Mouse (Mus musculus): ENCODE measurements around the gene Clec4f. TPM values are rescaled to one million over a fixed set of nuclear protein-coding genes. Genes with fewer than 3 reads are reported as not detected.
"Not testable (repeated sequence)": the region's sequence is repeated elsewhere in the genome, so short reads cannot be mapped to it uniquely, and the experiment has no call there.

Gene Clec4f
- total and polyA plus RNA-seq, 3 experiments = not detected

DNA sequence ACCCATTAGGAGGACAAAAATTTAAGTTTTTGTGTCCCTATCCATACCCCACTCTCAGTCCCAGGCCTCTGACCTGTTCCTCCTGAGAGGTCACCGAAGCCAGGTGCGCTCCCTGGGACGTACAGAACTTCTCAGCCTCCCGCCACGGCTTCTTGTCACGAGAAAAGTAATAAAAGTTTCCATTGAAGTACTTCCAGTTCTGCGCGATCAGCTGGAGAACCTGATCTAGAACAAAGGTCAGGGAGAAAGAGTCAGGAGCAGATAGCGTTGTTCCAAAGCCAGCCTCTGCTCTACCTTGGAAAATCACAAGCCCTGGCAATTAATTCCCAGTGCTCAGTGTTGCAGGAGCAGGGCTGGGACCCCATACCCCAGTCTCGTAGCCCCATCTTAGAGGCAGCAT, 9.3 kb downstream of the Clec4f start:
- no peak for TF ChIP-seq NELFE (IDR thresholded peaks at IDR 0.05; ENCODE audit: low read depth, low read length)
- no peak for TF ChIP-seq IRF4 (IDR thresholded peaks at IDR 0.05; ENCODE audit: low read depth, low read length)
- no peak for TF ChIP-seq MAZ (IDR thresholded peaks at IDR 0.05; ENCODE audit: low read depth, low read length)
- Histone ChIP-seq H3K36me3 (replicated peaks in 1 of 2; ENCODE audit: control insufficient read depth in 1 of 2, insufficient read depth in 1 of 2, low read length in 1 of 2) (no peaks in the 10 kb centered on the region), H3K79me2 (replicated peaks; ENCODE audit: control insufficient read depth, extremely low read depth, insufficient read depth, poor library complexity, severe bottlenecking) (no peaks in the 10 kb centered on the region), H3K4me1 (ENCODE audit: control insufficient read depth in 1 of 2, insufficient read depth in 2 of 2) (no peaks in the 10 kb centered on the region), H3K27me3 (replicated peaks) (peaks cover 85% of the 10 kb centered on the region), H3K27ac (ENCODE audit: insufficient read depth, low read depth) (no peak overlapping the region), H3K9me3 (replicated peaks; ENCODE audit: low read length) (no peaks in the 10 kb centered on the region), H3K9ac (ENCODE audit: insufficient read depth, low read depth) (no peak overlapping the region), H3K4me2 (ENCODE audit: insufficient read depth, low read depth, poor library complexity, severe bottlenecking) (no peak overlapping the region), H3K4me3 (replicated peaks in 1 of 3; ENCODE audit: low read depth in 2 of 3, low read length in 2 of 3, poor library complexity in 1 of 3) (no peak overlapping the region)
- no peak for DNase-seq (ENCODE audit: extremely low read depth)
- dilution Hi-C loops (cut with MboI; ENCODE audit: extremely low pct_ligation_motif_present, extremely low pct_unique_long_range_greater_than_20kb, low sequenced_read_pairs) = no loop called here
- in situ Hi-C loops (cut with MboI; ENCODE audit: low pct_ligation_motif_present, low pct_unique_long_range_greater_than_20kb, low sequenced_read_pairs) = no loop called here

DNA sequence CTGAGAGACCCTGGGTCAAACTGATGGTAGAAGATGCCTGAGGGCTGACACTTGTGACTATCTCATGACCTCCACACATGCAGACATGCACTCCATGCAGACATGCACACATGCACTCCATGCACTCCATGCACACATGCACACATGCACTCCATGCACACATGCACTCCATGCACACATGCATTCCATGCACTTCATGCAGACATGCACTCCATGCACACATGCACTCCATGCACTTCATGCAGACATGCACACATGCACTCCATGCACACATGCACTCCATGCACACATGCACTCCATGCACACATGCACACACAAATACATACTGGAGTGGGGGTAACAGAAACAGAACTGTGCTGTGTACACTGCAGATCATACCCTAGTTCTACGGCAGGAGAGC, 20.7 kb downstream of the Clec4f start:
- peaks cover 71% of the 10 kb centered on the region for H3K27me3 ChIP-seq (replicated peaks)
- no peak overlapping the region for H3K27ac ChIP-seq (ENCODE audit: insufficient read depth, low read depth)
- H3K4me3 ChIP-seq (replicated peaks in 1 of 3; ENCODE audit: low read depth in 2 of 3, low read length in 2 of 3, poor library complexity in 1 of 3) = no peak overlapping the region
- in situ Hi-C loops (cut with MboI; ENCODE audit: low pct_ligation_motif_present, low pct_unique_long_range_greater_than_20kb, low sequenced_read_pairs) = no loop called here
- H3K36me3 ChIP-seq (replicated peaks in 1 of 2; ENCODE audit: control insufficient read depth in 1 of 2, insufficient read depth in 1 of 2, low read length in 1 of 2) = no peaks in the 10 kb centered on the region
- no peak overlapping the region for H3K4me2 ChIP-seq (ENCODE audit: insufficient read depth, low read depth, poor library complexity, severe bottlenecking)
- DNase-seq (ENCODE audit: extremely low read depth) = no peak
- dilution Hi-C loops (cut with MboI; ENCODE audit: extremely low pct_ligation_motif_present, extremely low pct_unique_long_range_greater_than_20kb, low sequenced_read_pairs) = no loop called here
- TF ChIP-seq ZKSCAN1 (IDR thresholded peaks at IDR 0.05; ENCODE audit: borderline replicate concordance, low read depth, low read length) (no peak), MXI1 (IDR thresholded peaks at IDR 0.05; ENCODE audit: low read depth, low read length) (no peak), GABPA (IDR thresholded peaks at IDR 0.05; ENCODE audit: insufficient replicate concordance, low read depth, low read length) (no peak), USF2 (conservative IDR thresholded peaks at IDR 0.05; ENCODE audit: low read depth, low read length) (no peak), TBP (conservative IDR thresholded peaks at IDR 0.05; ENCODE audit: low read depth, low read length) (no peak), E2F4 (IDR thresholded peaks at IDR 0.05; ENCODE audit: insufficient replicate concordance, low read depth, low read length) (no peak), HCFC1 (IDR thresholded peaks at IDR 0.05; ENCODE audit: low read depth, low read length) (no peak), TCF12 (IDR thresholded peaks at IDR 0.05; ENCODE audit: low read depth, low read length) (no peak), SMC3 (IDR thresholded peaks at IDR 0.05; ENCODE audit: low read depth, low read length) (no peak), NELFE (IDR thresholded peaks at IDR 0.05; ENCODE audit: low read depth, low read length) (no peak), CHD2 (IDR thresholded peaks at IDR 0.05; ENCODE audit: low read length) (no peak), CTCF (conservative IDR thresholded peaks at IDR 0.05 in 1 of 2, IDR thresholded peaks at IDR 0.05 in 1 of 2; ENCODE audit: low read depth in 2 of 2, low read length in 2 of 2) (no peak), MYC (IDR thresholded peaks at IDR 0.05; ENCODE audit: low read depth, low read length) (no peak), UBTF (IDR thresholded peaks at IDR 0.05; ENCODE audit: low read depth, low read length) (no peak), KAT2A (IDR thresholded peaks at IDR 0.05; ENCODE audit: insufficient replicate concordance, low read length) (no peak), IRF4 (IDR thresholded peaks at IDR 0.05; ENCODE audit: low read depth, low read length) (no peak)
- no peaks in the 10 kb centered on the region for H3K79me2 ChIP-seq (replicated peaks; ENCODE audit: control insufficient read depth, extremely low read depth, insufficient read depth, poor library complexity, severe bottlenecking)
- H3K4me1 ChIP-seq (ENCODE audit: control insufficient read depth in 1 of 2, insufficient read depth in 2 of 2) = no peaks in the 10 kb centered on the region
- H3K9me3 ChIP-seq (replicated peaks; ENCODE audit: low read length) = no peaks in the 10 kb centered on the region
- H3K9ac ChIP-seq (ENCODE audit: insufficient read depth, low read depth) = no peak overlapping the region

DNA sequence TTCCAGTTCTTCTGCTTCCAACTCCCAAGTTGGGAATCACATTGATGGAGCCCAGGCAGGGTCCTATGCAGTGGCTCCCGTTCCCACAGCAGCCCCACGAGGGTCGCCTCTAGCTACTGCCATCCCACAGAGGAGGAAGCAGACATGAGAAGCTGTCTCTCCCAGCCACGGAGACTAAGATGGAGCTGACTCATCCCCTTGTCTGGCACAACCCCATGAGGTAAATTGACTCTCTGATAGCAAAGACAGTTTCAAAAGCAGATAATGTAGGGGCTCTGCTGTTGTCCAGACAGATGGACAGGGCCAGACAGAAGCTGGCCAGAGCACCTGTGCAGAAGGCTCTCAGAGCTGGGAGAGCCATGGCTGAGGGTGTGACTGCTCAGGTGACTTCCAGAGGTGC, 21.4 kb downstream of the Clec4f start:
- H3K27ac ChIP-seq (ENCODE audit: insufficient read depth, low read depth); H3K4me1 ChIP-seq (ENCODE audit: control insufficient read depth in 1 of 2, insufficient read depth in 2 of 2); H3K36me3 ChIP-seq (replicated peaks in 1 of 2; ENCODE audit: control insufficient read depth in 1 of 2, insufficient read depth in 1 of 2, low read length in 1 of 2); in situ Hi-C loops (cut with MboI; ENCODE audit: low pct_ligation_motif_present, low pct_unique_long_range_greater_than_20kb, low sequenced_read_pairs); DNase-seq (ENCODE audit: extremely low read depth); H3K9ac ChIP-seq (ENCODE audit: insufficient read depth, low read depth); H3K4me2 ChIP-seq (ENCODE audit: insufficient read depth, low read depth, poor library complexity, severe bottlenecking); dilution Hi-C loops (cut with MboI; ENCODE audit: extremely low pct_ligation_motif_present, extremely low pct_unique_long_range_greater_than_20kb, low sequenced_read_pairs); H3K9me3 ChIP-seq (replicated peaks; ENCODE audit: low read length); H3K4me3 ChIP-seq (replicated peaks in 1 of 3; ENCODE audit: low read depth in 2 of 3, low read length in 2 of 3, poor library complexity in 1 of 3); H3K79me2 ChIP-seq (replicated peaks; ENCODE audit: control insufficient read depth, extremely low read depth, insufficient read depth, poor library complexity, severe bottlenecking): not testable (repeated sequence)
- peaks cover 76% of the 10 kb centered on the region for H3K27me3 ChIP-seq (replicated peaks)

DNA sequence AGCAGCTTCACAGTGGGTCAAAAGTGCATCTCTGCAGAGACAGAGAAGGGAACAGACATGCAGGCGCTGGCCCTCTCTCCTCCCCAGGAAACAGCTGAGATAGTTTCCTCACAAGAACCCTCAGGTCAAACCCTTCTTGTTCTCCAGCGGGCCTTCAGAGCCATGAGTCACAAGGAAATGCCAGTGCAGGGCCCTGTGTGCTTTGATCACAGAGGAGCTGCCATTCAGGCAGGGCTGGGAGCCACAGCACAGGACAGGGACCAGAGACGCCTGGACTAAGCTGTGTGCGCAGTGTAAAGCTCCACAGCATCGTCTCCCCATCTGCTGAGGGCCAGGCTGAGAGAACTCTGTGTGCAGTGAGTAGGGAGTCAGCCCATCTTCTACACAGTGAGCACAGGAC, 21.9 kb downstream of the Clec4f start:
- in situ Hi-C loops (cut with MboI; ENCODE audit: low pct_ligation_motif_present, low pct_unique_long_range_greater_than_20kb, low sequenced_read_pairs); dilution Hi-C loops (cut with MboI; ENCODE audit: extremely low pct_ligation_motif_present, extremely low pct_unique_long_range_greater_than_20kb, low sequenced_read_pairs); H3K9me3 ChIP-seq (replicated peaks; ENCODE audit: low read length): not testable (repeated sequence)

More for the DNA sequence above, 21.9 kb downstream of the Clec4f start:
- not testable (repeated sequence) for H3K4me3 ChIP-seq (replicated peaks in 1 of 3; ENCODE audit: low read depth in 2 of 3, low read length in 2 of 3, poor library complexity in 1 of 3); H3K4me2 ChIP-seq (ENCODE audit: insufficient read depth, low read depth, poor library complexity, severe bottlenecking); H3K27ac ChIP-seq (ENCODE audit: insufficient read depth, low read depth); H3K79me2 ChIP-seq (replicated peaks; ENCODE audit: control insufficient read depth, extremely low read depth, insufficient read depth, poor library complexity, severe bottlenecking); H3K9ac ChIP-seq (ENCODE audit: insufficient read depth, low read depth); H3K36me3 ChIP-seq (replicated peaks in 1 of 2; ENCODE audit: control insufficient read depth in 1 of 2, insufficient read depth in 1 of 2, low read length in 1 of 2); H3K4me1 ChIP-seq (ENCODE audit: control insufficient read depth in 1 of 2, insufficient read depth in 2 of 2); DNase-seq (ENCODE audit: extremely low read depth)
- H3K27me3 ChIP-seq (replicated peaks) = peaks cover 79% of the 10 kb centered on the region
